Mouse (Mus musculus): ENCODE data around the gene Ripk3. TPM values are rescaled to one million over a fixed set of nuclear protein-coding genes. Genes with fewer than 3 reads are reported as not detected.

The Ripk3 gene
- total RNA-seq, 2 experiments from 2014 or later, result 0.78 to 2.2 TPM

DNA sequence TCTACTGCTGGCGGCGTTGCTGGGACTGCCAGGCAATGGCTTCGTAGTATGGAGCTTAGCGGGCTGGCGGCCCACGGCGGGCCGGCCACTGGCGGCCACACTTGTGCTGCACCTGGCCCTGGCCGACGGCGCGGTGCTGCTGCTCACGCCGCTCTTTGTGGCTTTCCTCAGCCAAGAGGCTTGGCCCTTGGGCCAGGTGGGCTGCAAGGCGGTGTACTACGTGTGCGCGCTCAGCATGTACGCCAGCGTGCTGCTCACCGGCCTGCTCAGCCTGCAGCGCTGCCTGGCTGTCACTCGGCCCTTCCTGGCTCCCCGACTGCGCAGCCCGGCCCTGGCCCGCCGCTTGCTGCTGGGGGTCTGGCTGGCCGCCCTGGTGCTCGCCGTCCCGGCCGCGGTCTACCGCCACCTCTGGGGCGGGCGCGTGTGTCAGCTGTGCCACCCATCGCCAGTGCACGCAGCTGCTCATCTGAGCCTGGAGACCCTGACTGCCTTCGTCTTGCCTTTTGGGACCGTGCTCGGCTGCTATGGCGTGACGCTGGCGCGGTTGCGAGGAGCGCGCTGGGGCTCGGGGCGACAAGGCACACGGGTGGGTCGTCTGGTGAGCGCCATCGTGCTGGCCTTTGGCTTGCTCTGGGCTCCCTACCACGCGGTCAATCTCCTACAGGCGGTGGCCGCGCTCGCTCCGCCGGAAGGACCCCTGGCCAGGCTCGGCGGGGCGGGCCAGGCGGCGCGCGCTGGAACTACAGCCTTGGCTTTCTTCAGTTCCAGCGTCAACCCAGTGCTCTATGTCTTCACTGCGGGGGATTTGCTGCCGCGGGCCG is 26.5 kb downstream of the Ripk3 start:
- peak; percentile 65 to 70 for DNase-seq (ENCODE audit: low spot score in 2 of 2)

DNA sequence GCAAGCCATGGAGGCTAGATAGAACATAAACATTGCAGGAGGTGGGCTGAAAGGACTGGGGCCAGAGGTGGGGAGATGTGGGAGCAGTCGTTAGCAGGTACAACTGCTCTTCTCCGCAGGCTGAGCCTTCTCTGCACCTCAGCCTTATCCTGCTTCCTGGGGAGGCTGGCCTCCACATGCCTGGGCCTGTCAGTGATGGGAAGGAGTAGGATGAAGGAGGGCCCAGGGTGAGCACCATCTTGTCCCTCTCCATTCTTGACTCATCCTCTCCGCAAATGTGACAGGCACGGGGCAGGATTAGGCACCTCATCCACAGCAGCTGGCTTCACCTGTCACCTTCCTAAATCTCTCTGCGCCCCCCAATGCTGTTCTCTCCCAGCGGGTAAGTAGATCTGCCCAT is 27.5 kb downstream of the Ripk3 start, which contains the start of gene Ltb4r2:
Ltb4r2 (plus strand) TSS at position 266 of the 400 bp plus-strand sequence.
- no peak for DNase-seq (ENCODE audit: low spot score in 2 of 2)

DNA sequence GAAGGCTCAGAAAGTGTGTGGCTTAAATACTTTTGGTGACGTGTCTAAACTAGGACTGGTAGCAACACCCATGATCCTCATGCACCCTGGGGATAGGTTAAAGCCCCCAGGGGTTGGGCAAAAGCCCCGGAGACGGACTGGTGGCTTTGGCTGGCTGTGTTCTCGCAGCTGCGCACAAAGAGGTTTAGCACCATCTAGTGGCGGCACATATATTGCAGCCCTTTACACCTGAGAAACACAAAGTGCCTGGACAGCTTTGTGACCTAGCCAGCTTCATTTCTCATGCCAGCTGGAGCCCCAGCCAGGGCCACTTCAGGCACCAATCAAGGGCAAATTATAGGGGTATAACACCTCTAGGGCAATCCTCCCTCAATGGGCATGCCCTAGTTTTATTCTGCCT is 28.5 kb downstream of the Ripk3 start:
- DNase-seq (ENCODE audit: low spot score in 2 of 2), result peak; percentile 89

DNA sequence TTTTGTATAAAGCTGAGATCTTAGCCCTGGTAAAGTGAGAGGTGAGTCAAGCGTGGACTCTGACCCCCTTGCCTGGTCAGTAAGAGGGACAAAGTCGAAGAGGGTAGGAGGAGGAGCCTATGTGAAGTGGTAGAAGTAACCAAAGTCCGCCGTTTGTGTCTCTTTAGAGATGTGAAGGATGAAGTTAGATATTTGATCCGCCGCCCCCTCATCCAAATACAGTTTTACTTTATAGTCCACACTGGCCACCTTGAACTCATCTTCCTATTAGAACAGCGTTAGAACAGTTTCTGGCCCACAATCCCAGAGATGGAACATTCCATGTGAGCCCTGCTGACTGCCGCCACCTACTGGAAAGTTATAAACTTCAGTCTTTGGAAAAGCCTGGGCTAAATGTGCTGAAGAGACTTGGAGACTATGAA is 30.3 kb downstream of the Ripk3 start, which contains the start of gene Cideb:
Cideb (minus strand) TSS at position 96 of the 422 bp plus-strand sequence.
- DNase-seq (ENCODE audit: low spot score in 2 of 2), result peak; percentile 50 to 56

DNA sequence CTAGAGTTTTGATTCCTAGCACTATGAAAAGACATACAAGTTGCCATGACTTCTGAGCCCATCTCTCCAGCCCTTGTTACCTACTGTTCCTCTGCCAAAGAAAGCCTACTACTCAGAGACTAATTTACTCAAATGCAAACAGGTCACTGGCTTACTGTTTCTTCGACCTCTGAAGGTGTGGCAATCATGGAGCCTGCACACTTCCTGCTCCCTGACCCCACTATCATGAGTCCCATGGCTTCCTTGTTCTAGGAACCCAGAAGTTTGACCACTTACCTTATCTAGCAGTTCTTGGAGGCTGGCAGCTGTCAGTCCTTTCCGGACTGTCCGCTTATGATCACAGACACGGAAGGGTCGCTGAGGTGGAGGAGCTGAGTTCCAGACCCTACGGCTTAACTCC is 31.1 kb downstream of the Ripk3 start:
- no peak for DNase-seq (ENCODE audit: low spot score in 2 of 2)

DNA sequence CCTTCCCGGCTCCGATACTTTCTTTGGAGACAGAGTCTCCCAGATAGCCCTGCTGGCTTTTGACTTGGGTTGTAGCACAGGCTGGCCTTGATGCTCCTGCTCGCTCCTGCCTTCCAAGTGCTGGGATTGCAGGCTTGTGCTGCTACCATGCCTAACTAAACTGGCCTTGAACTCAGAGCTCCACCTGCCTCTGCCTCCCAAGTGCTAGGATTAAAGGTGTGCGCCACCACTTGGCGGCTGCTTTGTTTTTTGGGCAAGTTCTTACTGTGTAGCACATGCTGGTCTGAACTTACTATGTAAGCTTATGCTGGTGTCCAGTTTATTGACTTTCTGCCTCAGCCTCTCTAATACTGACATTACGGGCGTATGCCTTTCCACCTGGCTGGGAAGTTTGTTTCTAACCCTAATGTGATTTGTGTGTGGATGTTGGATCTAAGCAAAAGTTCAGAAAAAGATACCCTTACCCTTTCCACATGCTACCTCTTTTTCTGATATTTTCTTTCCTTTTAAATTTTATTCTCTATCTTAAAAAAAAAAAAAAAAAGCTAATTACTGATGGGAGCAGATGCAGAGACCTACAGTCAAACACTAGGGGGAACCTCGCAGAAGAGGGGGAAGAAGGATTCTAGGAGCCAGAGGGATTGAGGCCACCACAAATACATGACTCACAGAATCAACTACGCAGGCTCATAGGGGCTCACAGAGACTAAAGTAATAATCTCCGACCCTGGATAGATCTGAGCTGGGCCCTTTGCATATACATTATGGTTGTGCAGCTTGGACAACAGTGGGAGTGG is 41.4 kb downstream of the Ripk3 start:
- DNase-seq (ENCODE audit: low spot score in 2 of 2), result no peak

DNA sequence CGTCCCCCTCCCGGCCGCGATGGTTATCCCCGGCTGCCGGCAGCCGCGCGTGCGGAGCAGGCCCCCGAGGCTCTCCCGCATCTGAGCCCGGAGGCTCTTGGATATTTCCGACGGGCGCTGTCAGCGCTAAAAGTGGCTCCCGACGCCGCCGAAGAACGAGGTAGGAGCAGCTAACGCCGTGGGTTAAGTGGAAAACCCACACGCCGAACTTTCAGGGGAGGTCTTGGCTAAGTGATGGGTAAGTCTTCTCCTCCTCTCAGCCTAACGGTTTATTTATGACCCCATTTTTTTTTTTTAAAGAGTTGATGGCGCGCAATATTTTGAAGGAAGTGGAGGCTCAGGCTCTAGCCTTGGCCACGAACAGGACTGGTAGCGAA is 42.8 kb downstream of the Ripk3 start:
- no peak for DNase-seq (ENCODE audit: low spot score in 2 of 2)

DNA sequence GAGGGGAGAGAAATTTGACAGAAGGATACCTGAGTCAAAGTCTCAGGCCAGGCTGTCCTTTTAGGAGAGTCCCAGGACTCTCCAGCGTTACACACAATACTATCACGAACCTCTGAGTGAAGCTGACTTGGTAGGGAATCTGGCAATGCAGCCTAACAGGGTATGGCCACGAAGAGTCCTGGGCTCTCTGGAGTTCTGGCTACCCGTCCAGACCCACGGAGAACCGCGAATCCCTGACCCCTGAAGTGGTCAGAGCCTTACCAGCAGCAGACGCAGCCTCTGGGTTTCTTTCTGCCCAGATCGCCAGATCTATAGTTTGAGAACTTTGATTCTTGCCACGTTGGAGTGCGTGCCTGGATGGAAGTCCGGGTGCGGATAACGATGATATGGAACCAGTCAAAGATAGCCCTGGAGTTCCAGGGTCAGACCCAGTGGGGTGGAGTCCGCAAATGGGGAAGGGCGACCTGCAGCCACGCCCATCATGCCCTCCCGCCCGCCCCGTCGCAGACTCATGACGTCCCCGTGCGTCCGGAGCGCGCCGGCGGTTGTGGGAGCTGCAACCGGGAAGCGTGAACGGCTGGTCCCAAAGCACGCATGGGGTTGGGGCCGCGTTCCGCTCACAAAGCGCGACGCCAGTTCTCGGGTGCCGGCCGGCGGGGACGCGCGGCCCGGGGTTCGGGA is 43.3 kb downstream of the Ripk3 start, which contains the start of the genes Dhrs1 and Nop9:
Dhrs1 (minus strand) TSS at position 511 of the 681 bp plus-strand sequence.
Nop9 (plus strand) TSS at position 514 of the 681 bp plus-strand sequence.
- peak; percentile 84 to 87 for DNase-seq (ENCODE audit: low spot score in 2 of 2)

DNA sequence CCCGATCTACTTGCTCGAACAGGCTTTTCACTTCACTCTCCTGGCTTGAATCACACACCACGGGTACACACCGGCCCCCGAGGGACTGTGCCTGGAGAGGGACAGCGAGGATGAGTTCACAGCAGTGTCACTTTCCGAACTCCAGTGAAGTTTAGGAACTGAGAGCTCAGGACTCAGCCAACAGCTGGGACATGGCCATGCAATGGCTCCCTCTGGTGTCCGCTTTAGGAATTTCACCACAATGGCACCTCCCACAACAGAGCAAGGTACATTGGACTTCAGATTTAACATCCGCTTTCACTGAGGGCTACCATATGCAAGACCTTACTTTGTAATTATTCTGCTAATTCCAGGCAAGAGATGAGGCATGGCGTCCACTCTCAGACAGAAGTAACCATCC is 45.0 kb downstream of the Ripk3 start:
- peak; percentile 92 to 93 for DNase-seq (ENCODE audit: low spot score in 2 of 2)

DNA sequence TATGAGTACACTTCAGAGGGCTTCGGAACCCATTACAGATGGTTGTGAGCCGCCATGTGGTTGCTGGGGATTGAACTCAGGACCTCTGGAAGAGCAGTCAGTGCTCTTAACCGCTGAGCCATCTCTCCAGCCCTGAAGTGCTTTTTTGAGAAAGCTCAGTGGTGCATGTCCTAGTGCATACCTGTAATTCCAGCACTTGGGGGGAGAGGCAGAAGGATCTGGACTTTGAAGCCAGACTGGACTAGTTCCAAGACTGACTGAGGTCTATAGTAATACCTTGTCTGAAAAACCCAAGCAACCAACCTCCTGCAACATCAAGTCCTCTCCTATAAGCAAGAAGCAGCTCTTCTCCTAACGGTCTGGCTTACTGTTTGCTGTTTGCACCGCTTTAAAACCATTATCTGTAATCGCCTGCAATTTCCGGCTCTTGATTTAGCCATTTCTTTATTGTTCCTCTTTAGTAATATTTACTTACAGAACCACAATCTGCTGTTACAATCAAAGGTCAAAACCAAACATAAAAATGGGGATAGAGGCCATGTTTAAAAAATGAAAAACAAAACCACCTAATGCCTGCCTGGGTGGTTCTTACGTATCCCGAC is 51.5 kb downstream of the Ripk3 start:
- DNase-seq (ENCODE audit: low spot score in 2 of 2), result no peak

DNA sequence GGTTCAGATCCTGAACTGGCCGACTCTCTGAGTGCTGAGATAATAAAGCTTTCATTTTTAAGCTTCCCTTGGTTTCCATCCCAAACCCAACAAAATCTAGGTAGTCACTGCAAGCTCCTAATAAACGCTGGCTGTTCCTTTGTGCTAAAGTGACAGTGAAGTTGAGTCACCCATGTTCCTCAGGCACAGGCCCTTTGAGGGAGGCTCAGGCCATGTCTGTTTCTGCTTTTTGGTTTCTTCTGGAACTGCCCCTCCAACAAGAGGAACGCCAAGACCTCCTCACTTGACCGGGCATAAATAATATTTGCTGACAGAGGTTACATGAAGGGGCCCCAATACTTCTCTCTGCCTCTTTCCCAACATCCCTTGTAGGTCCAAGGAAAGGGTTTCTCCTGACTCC is 52.9 kb downstream of the Ripk3 start:
- DNase-seq (ENCODE audit: low spot score in 2 of 2), result no peak

DNA sequence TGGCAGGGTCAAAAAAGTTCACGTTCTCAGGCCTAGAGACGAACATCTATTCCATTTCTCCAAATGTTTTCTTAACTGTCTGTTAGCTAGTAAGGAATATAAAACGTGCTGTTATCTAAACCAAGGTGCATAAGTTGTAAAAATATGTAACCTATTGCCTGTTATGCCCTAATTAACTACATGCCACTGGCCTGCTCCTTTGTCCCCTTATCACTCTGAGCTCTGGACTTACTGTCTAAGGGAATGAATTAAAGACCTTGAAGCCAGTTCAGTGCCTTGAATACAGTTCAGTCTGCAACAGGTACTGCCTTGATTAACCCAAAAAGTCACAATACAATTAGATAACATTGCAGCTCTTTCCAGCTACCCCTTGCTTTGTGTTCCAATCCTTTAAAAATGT is 53.3 kb downstream of the Ripk3 start:
- DNase-seq (ENCODE audit: low spot score in 2 of 2), result no peak

Other genes with a start within 250 kb of the Ripk3 start
- 10 to 100 TPM; 20.4 to 21.4 TPM for gene Pck2, start 248.6 kb downstream of the Ripk3 start, total RNA-seq (2021)
- gene Dcaf11, start 228.9 kb downstream of the Ripk3 start, total RNA-seq (2021), result 10 to 100 TPM; 61.3 to 66.7 TPM
- 1 to 10 TPM in 1 of 2 experiments, not detected in 1; 1.2 TPM for gene A730061H03Rik, start 228.5 kb downstream of the Ripk3 start, total RNA-seq (2021)
- not detected for gene Fitm1, start 213.2 kb downstream of the Ripk3 start, total RNA-seq (2021)
- 10 to 100 TPM; 87.3 to 91.8 TPM for gene Psme1, start 210.7 kb downstream of the Ripk3 start, total RNA-seq (2021)
- 10 to 100 TPM; 50.2 to 54.6 TPM for gene Emc9, start 203.6 kb downstream of the Ripk3 start, total RNA-seq (2021)
- gene Psme2, start 197.8 kb downstream of the Ripk3 start, total RNA-seq (2021), result 10 to 100 TPM; 54.0 to 62.7 TPM
- 10 to 100 TPM; 35.6 to 37.2 TPM for gene Rnf31, start 197.2 kb downstream of the Ripk3 start, total RNA-seq (2021)
- gene Irf9, start 185.3 kb downstream of the Ripk3 start, total RNA-seq (2021), result 10 to 100 TPM; 11.1 to 13.0 TPM
- gene Rec8, start 170.8 kb downstream of the Ripk3 start, total RNA-seq (2021), result 1 to 10 TPM; 1.4 to 2.3 TPM
- gene Ipo4, start 152.9 kb downstream of the Ripk3 start, total RNA-seq (2021), result 100 to 1,000 TPM; 131 to 145 TPM
- gene Gm49378, start 151.0 kb downstream of the Ripk3 start, total RNA-seq (2021), result 1 to 10 TPM; 3.0 to 6.1 TPM
- 10 to 100 TPM; 42.0 to 55.9 TPM for gene Tm9sf1, start 145.1 kb downstream of the Ripk3 start, total RNA-seq (2021)
- gene Tssk4, start 138.7 kb downstream of the Ripk3 start, total RNA-seq (2021), result 1 to 10 TPM; 1.3 to 1.5 TPM
- 10 to 100 TPM; 47.8 to 50.0 TPM for gene Mdp1, start 128.4 kb downstream of the Ripk3 start, total RNA-seq (2021)
- gene Gmpr2, start 116.9 kb downstream of the Ripk3 start, total RNA-seq (2021), result 10 to 100 TPM; 29.1 TPM
- 100 to 1,000 TPM; 320 to 339 TPM for gene Nedd8, start 116.7 kb downstream of the Ripk3 start, total RNA-seq (2021)
- 10 to 100 TPM; 18.4 to 23.9 TPM for gene Tinf2, start 107.0 kb downstream of the Ripk3 start, total RNA-seq (2021)
- gene Tgm1, start 74.9 kb downstream of the Ripk3 start, total RNA-seq (2021), result under 1 TPM; 0.16 to 0.18 TPM
- gene Rabggta, start 66.6 kb downstream of the Ripk3 start, total RNA-seq (2021), result 10 to 100 TPM; 42.0 to 54.1 TPM
- gene Dhrs1, start 43.2 kb downstream of the Ripk3 start, total RNA-seq (2021), result 100 to 1,000 TPM; 103 to 110 TPM
- 10 to 100 TPM; 16.4 to 17.1 TPM for gene Nop9, start 43.2 kb downstream of the Ripk3 start, total RNA-seq (2021)
- under 1 TPM; 0.47 to 0.89 TPM for gene Cideb, start 30.4 kb downstream of the Ripk3 start, total RNA-seq (2021)
- gene Ltb4r2, start 27.4 kb downstream of the Ripk3 start, total RNA-seq (2021), result under 1 TPM; 0.45 to 0.64 TPM
- gene Ltb4r1, start 22.9 kb downstream of the Ripk3 start, total RNA-seq (2021), result under 1 TPM; 0.62 to 0.69 TPM
- gene Adcy4, start 4.8 kb downstream of the Ripk3 start, total RNA-seq (2021), result 1 to 10 TPM; 6.7 to 9.0 TPM
- 1 to 10 TPM; 3.9 to 5.8 TPM for gene Nfatc4, start 34.3 kb upstream of the Ripk3 start, total RNA-seq (2021)
- gene Nynrin, start 65.1 kb upstream of the Ripk3 start, total RNA-seq (2021), result 10 to 100 TPM; 17.0 to 17.3 TPM
- gene Cbln3, start 95.5 kb upstream of the Ripk3 start, total RNA-seq (2021), result 1 to 10 TPM in 1 of 2 experiments, under 1 TPM in 1; 0.62 to 1.0 TPM
- gene Khnyn, start 96.1 kb upstream of the Ripk3 start, total RNA-seq (2021), result 10 to 100 TPM; 11.8 to 13.4 TPM
- gene Sdr39u1, start 111.4 kb upstream of the Ripk3 start, total RNA-seq (2021), result 10 to 100 TPM; 80.5 to 87.8 TPM
- under 1 TPM in 1 of 2 experiments, not detected in 1; 0.34 TPM for gene Cma1, start 155.8 kb upstream of the Ripk3 start, total RNA-seq (2021)
- gene Cma2, start 162.1 kb upstream of the Ripk3 start, total RNA-seq (2021), result not detected
- gene Mcpt1, start 229.1 kb upstream of the Ripk3 start, total RNA-seq (2021), result not detected
- not detected for gene Mcpt9, start 241.6 kb upstream of the Ripk3 start, total RNA-seq (2021)